Mouse (Mus musculus): ENCODE measurements around the gene Gm1993. TPM values are rescaled to one million over a fixed set of nuclear protein-coding genes. Genes with fewer than 3 reads are reported as not detected.

Gene Gm1993
- not detected in 2 replicates for polyA plus RNA-seq (2012; rRNA removed)

DNA sequence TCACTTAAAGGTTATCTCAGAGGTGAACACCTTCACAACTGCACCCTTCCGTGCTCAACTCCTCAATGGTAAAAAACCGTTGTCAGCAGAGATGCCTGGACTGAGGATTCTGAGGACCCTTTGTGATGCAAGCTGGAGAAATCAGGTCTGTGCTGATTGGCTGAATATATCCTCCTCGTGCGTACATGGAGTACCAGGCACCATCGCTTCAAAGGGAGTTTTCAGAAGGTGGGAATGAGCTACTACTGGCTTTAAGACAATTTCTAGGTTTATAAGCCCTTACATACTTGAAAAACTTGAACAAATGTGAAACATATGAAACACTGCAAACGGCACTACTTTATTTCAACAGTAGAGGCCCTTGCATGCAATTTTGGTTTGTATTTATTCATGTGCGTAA is at the start of gene Gm1993:
Gm1993 (minus strand) TSS at position 101 of the 400 bp plus-strand sequence.

